Mouse (Mus musculus): Measurements from ENCODE around the gene Psip1.
A peak's percentile ranks its signal among the peaks of the same experiment; 100 is the strongest.
"Not testable (repeated sequence)": the region's sequence is repeated elsewhere in the genome, so short reads cannot be mapped to it uniquely, and the experiment has no call there.

The Psip1 gene

GRCm38 (mm10) chr4:83500154-83501036 is 14.1 kb upstream of the Psip1 start:
- no peak for DNase-seq

- DNase-seq: not testable (repeated sequence)
Observed at GRCm38 (mm10) chr4:83497013-83497412, 10.8 kb upstream of the Psip1 start.

- DNase-seq: peak; percentile 35
Observed at GRCm38 (mm10) chr4:83493112-83493511, 6.9 kb upstream of the Psip1 start.

- no peak for DNase-seq
Observed at GRCm38 (mm10) chr4:83489121-83489520, 2.9 kb upstream of the Psip1 start.

- DNase-seq: peak; percentile 94
Observed at GRCm38 (mm10) chr4:83485735-83486116, 533 bp downstream of the Psip1 start.

GRCm38 (mm10) chr4:83485250-83485649 is 1.0 kb downstream of the Psip1 start:
- DNase-seq: no peak

- DNase-seq: no peak
Observed at GRCm38 (mm10) chr4:83468208-83468607, 18.1 kb downstream of the Psip1 start.

- no peak for DNase-seq
Observed at GRCm38 (mm10) chr4:83467615-83468014, 18.6 kb downstream of the Psip1 start.

GRCm38 (mm10) chr4:83464827-83465226 is 21.4 kb downstream of the Psip1 start:
- no peak for DNase-seq

GRCm38 (mm10) chr4:83460106-83460505 is 26.2 kb downstream of the Psip1 start:
- DNase-seq: no peak

- no peak for DNase-seq
Observed at GRCm38 (mm10) chr4:83450785-83451184, 35.5 kb downstream of the Psip1 start.

- DNase-seq: no peak
Observed at GRCm38 (mm10) chr4:83441050-83441449, 45.2 kb downstream of the Psip1 start.

- DNase-seq: no peak
Observed at GRCm38 (mm10) chr4:83439045-83439444, 47.2 kb downstream of the Psip1 start.

GRCm38 (mm10) chr4:83438116-83438515 is 48.1 kb downstream of the Psip1 start:
- no peak for DNase-seq

- DNase-seq: no peak
Observed at GRCm38 (mm10) chr4:83436375-83436774, 49.9 kb downstream of the Psip1 start.

- no peak for DNase-seq
Observed at GRCm38 (mm10) chr4:83432901-83433300, 53.4 kb downstream of the Psip1 start.

- DNase-seq: no peak
Observed at GRCm38 (mm10) chr4:83431950-83432349, 54.3 kb downstream of the Psip1 start.

GRCm38 (mm10) chr4:83428845-83429244 is 57.4 kb downstream of the Psip1 start:
- DNase-seq: peak; percentile 29

- DNase-seq: no peak
Observed at GRCm38 (mm10) chr4:83427696-83428095, 58.6 kb downstream of the Psip1 start.

GRCm38 (mm10) chr4:83427141-83427540 is 59.1 kb downstream of the Psip1 start:
- no peak for DNase-seq

- no peak for DNase-seq
Observed at GRCm38 (mm10) chr4:83425119-83425518, 61.1 kb downstream of the Psip1 start.

GRCm38 (mm10) chr4:83423641-83424040 is 62.6 kb downstream of the Psip1 start:
- no peak for DNase-seq

- DNase-seq: no peak
Observed at GRCm38 (mm10) chr4:83418781-83419180, 67.5 kb downstream of the Psip1 start.

GRCm38 (mm10) chr4:83417820-83418186 is 68.5 kb downstream of the Psip1 start:
- no peak for DNase-seq

Measured in thymus, postnatal 14 days (tissue).